Mouse (Mus musculus) olfactory bulb, adult 2 months (tissue): Measurements from ENCODE around the gene Yod1.

Source experiments
- CTCF ChIP-seq: fragments of 200-500 bp; IDR thresholded peaks from 2 replicates; pipeline ENCODE4 v1.5.1; 2012; ENCODE audit warnings: low read depth, mild to moderate bottlenecking, low read length, moderate library complexity; ENCODE audit not compliant: insufficient read depth
- POLR2A ChIP-seq: fragments of 200-500 bp; IDR thresholded peaks from 2 replicates; pipeline ENCODE4 v1.6.1; 2012; ENCODE audit warnings: mild to moderate bottlenecking, low read depth, low read length, moderate library complexity; ENCODE audit not compliant: insufficient read depth

GRCm38 (mm10) chr1:130726396-130726795, 9.3 kb downstream of the Yod1 start:
- TF ChIP-seq CTCF: no peak
- no peak for TF ChIP-seq POLR2A
